Mouse (Mus musculus): ENCODE measurements at regions not wholly inside any gene's neighbourhood (a gene's known extent, or its start where the extent isn't known, plus 50 kb on each side); places are given as distances from the start of the nearest gene placed in this dataset.

GRCm38 (mm10) chr15:36370906-36371305, 636.7 kb downstream of the Zfp706 start:
- H3K4me1 ChIP-seq (ENCODE audit: control insufficient read depth, insufficient read depth, low read length): peaks cover 2% of the 10 kb centered on the region
- no peak for DNase-seq (ENCODE audit: extremely low read depth, low read depth, low spot score)
- WGBS: 96% methylated on average over 4 of the region's 4 CpGs

GRCm38 (mm10) chr15:36367296-36367695, 640.3 kb downstream of the Zfp706 start:
- Histone ChIP-seq H3K36me3 (ENCODE audit: control insufficient read depth, insufficient read depth, low read length) (no peaks in the 10 kb centered on the region), H3K27ac (replicated peaks; ENCODE audit: insufficient read depth, low read depth, low read length) (no peak overlapping the region; the same call in 1 of the 2 replicates), H3K4me3 (ENCODE audit: insufficient read depth, low read depth, low read length) (no peak overlapping the region), H3K9ac (ENCODE audit: low read depth, low read length) (no peak overlapping the region), H3K4me1 (ENCODE audit: control insufficient read depth, insufficient read depth, low read length) (no peaks in the 10 kb centered on the region; the same call in none of the 2 replicates), H3K79me2 (ENCODE audit: control insufficient read depth, insufficient read depth, low read length) (no peaks in the 10 kb centered on the region), H3K27me3 (ENCODE audit: control insufficient read depth, insufficient read depth, low read length) (no peaks in the 10 kb centered on the region)
- TF ChIP-seq CTCF (IDR thresholded peaks at IDR 0.05; ENCODE audit: low read depth, low read length): no peak
- no peak for TF ChIP-seq POLR2A (IDR thresholded peaks at IDR 0.05; ENCODE audit: extremely low read depth, insufficient read depth, low read length)
- peak; percentile 72 for DNase-seq (ENCODE audit: extremely low read depth, low read depth, low spot score)

More at GRCm38 (mm10) chr15:36370906-36371305, 636.7 kb downstream of the Zfp706 start:
- Histone ChIP-seq H3K79me2 (ENCODE audit: control insufficient read depth, insufficient read depth, low read length) (no peaks in the 10 kb centered on the region), H3K27me3 (ENCODE audit: control insufficient read depth, insufficient read depth, low read length) (no peaks in the 10 kb centered on the region), H3K9ac (ENCODE audit: low read depth, low read length) (no peak overlapping the region), H3K27ac (replicated peaks; ENCODE audit: insufficient read depth, low read depth, low read length) (no peak overlapping the region), H3K36me3 (ENCODE audit: control insufficient read depth, insufficient read depth, low read length) (no peaks in the 10 kb centered on the region), H3K4me3 (ENCODE audit: insufficient read depth, low read depth, low read length) (no peak overlapping the region)
- TF ChIP-seq CTCF (IDR thresholded peaks at IDR 0.05; ENCODE audit: low read depth, low read length) (no peak), POLR2A (IDR thresholded peaks at IDR 0.05; ENCODE audit: extremely low read depth, insufficient read depth, low read length) (no peak)

GRCm38 (mm10) chr15:36364757-36365156, 642.8 kb downstream of the Zfp706 start:
- Histone ChIP-seq H3K4me1 (ENCODE audit: control insufficient read depth, insufficient read depth, low read length) (peaks cover 4% of the 10 kb centered on the region), H3K27me3 (ENCODE audit: control insufficient read depth, insufficient read depth, low read length) (no peaks in the 10 kb centered on the region), H3K9ac (ENCODE audit: low read depth, low read length) (no peak overlapping the region), H3K79me2 (ENCODE audit: control insufficient read depth, insufficient read depth, low read length) (no peaks in the 10 kb centered on the region), H3K4me3 (ENCODE audit: insufficient read depth, low read depth, low read length) (no peak overlapping the region), H3K27ac (replicated peaks; ENCODE audit: insufficient read depth, low read depth, low read length) (no peak overlapping the region), H3K36me3 (ENCODE audit: control insufficient read depth, insufficient read depth, low read length) (no peaks in the 10 kb centered on the region)
- no peak for TF ChIP-seq POLR2A (IDR thresholded peaks at IDR 0.05; ENCODE audit: extremely low read depth, insufficient read depth, low read length)
- no peak for TF ChIP-seq CTCF (IDR thresholded peaks at IDR 0.05; ENCODE audit: low read depth, low read length)
- no peak for DNase-seq (ENCODE audit: extremely low read depth, low read depth, low spot score)

GRCm38 (mm10) chr15:36364062-36364461, 643.5 kb downstream of the Zfp706 start:
- H3K27ac ChIP-seq (replicated peaks; ENCODE audit: insufficient read depth, low read depth, low read length): no peak overlapping the region
- TF ChIP-seq POLR2A (IDR thresholded peaks at IDR 0.05; ENCODE audit: extremely low read depth, insufficient read depth, low read length) (no peak), CTCF (IDR thresholded peaks at IDR 0.05; ENCODE audit: low read depth, low read length) (no peak)
- no peak for DNase-seq (ENCODE audit: extremely low read depth, low read depth, low spot score)
- WGBS: 78% methylated on average over 5 of the region's 5 CpGs
- H3K79me2 ChIP-seq (ENCODE audit: control insufficient read depth, insufficient read depth, low read length): no peaks in the 10 kb centered on the region
- H3K36me3 ChIP-seq (ENCODE audit: control insufficient read depth, insufficient read depth, low read length): no peaks in the 10 kb centered on the region
- H3K4me1 ChIP-seq (ENCODE audit: control insufficient read depth, insufficient read depth, low read length): peaks cover 4% of the 10 kb centered on the region
- H3K27me3 ChIP-seq (ENCODE audit: control insufficient read depth, insufficient read depth, low read length): no peaks in the 10 kb centered on the region
- H3K9ac ChIP-seq (ENCODE audit: low read depth, low read length): no peak overlapping the region
- H3K4me3 ChIP-seq (ENCODE audit: insufficient read depth, low read depth, low read length): no peak overlapping the region

GRCm38 (mm10) chr15:36362911-36363565, 644.5 kb downstream of the Zfp706 start:
- DNase-seq (ENCODE audit: extremely low read depth, low read depth, low spot score): no peak
- Histone ChIP-seq H3K9ac (ENCODE audit: low read depth, low read length) (no peak overlapping the region), H3K4me3 (ENCODE audit: insufficient read depth, low read depth, low read length) (no peak overlapping the region), H3K27ac (replicated peaks; ENCODE audit: insufficient read depth, low read depth, low read length) (no peak overlapping the region), H3K27me3 (ENCODE audit: control insufficient read depth, insufficient read depth, low read length) (no peaks in the 10 kb centered on the region), H3K36me3 (ENCODE audit: control insufficient read depth, insufficient read depth, low read length) (no peaks in the 10 kb centered on the region), H3K4me1 (ENCODE audit: control insufficient read depth, insufficient read depth, low read length) (peaks cover 4% of the 10 kb centered on the region), H3K79me2 (ENCODE audit: control insufficient read depth, insufficient read depth, low read length) (no peaks in the 10 kb centered on the region)
- no peak for TF ChIP-seq POLR2A (IDR thresholded peaks at IDR 0.05; ENCODE audit: extremely low read depth, insufficient read depth, low read length)
- peak; percentile 21; the same call in 1 of the 2 replicates for TF ChIP-seq CTCF (IDR thresholded peaks at IDR 0.05; ENCODE audit: low read depth, low read length)
- 79% methylated on average over 4 of the region's 4 CpGs for WGBS

- Histone ChIP-seq H3K9ac (ENCODE audit: low read depth, low read length) (no peak overlapping the region), H3K4me3 (ENCODE audit: insufficient read depth, low read depth, low read length) (no peak overlapping the region), H3K79me2 (ENCODE audit: control insufficient read depth, insufficient read depth, low read length) (no peaks in the 10 kb centered on the region), H3K4me1 (ENCODE audit: control insufficient read depth, insufficient read depth, low read length) (peaks cover 4% of the 10 kb centered on the region; the same call in 1 of the 2 replicates), H3K27me3 (ENCODE audit: control insufficient read depth, insufficient read depth, low read length) (no peaks in the 10 kb centered on the region), H3K27ac (replicated peaks; ENCODE audit: insufficient read depth, low read depth, low read length) (peak overlapping the region; percentile 8; the same call in 1 of the 2 replicates), H3K36me3 (ENCODE audit: control insufficient read depth, insufficient read depth, low read length) (no peaks in the 10 kb centered on the region)
- no peak for TF ChIP-seq CTCF (IDR thresholded peaks at IDR 0.05; ENCODE audit: low read depth, low read length)
- no peak for DNase-seq (ENCODE audit: extremely low read depth, low read depth, low spot score)
- 68% methylated on average over 7 of the region's 7 CpGs for WGBS
Observed at GRCm38 (mm10) chr15:36361522-36362148, 645.9 kb downstream of the Zfp706 start.

All from liver, adult 2 months (tissue).